Mouse (Mus musculus): Measurements from ENCODE around the gene Tmem8. TPM values are rescaled to one million over a fixed set of nuclear protein-coding genes. Genes with fewer than 3 reads are reported as not detected.
"Not testable (repeated sequence)": the region's sequence is repeated elsewhere in the genome, so short reads cannot be mapped to it uniquely, and the experiment has no call there.

Tmem8 gene
- total RNA-seq (2015; ENCODE audit: low replicate concordance) (13.0 and 13.8 TPM in 2 replicates), total RNA-seq (2017; ENCODE audit: low replicate concordance) (6.7 and 8.9 TPM in 2 replicates)

GRCm38 (mm10) chr17:26113181-26113948, at the start of gene Tmem8:
TSS of gene Tmem8 (plus strand) at chr17:26113299.
- peak; percentile 90 for ATAC-seq (replicated peaks; ENCODE audit: low FRiP score, poor library complexity, severe bottlenecking)

GRCm38 (mm10) chr17:26064916-26065315, 48.2 kb upstream of the Tmem8 start:
- no peak for ATAC-seq (replicated peaks; ENCODE audit: low FRiP score, poor library complexity, severe bottlenecking)

- no peak for ATAC-seq (replicated peaks; ENCODE audit: low FRiP score, poor library complexity, severe bottlenecking)
Observed at GRCm38 (mm10) chr17:26066488-26067020, 46.5 kb upstream of the Tmem8 start.

- ATAC-seq (replicated peaks; ENCODE audit: low FRiP score, poor library complexity, severe bottlenecking) = no peak
Observed at GRCm38 (mm10) chr17:26068024-26068830, 44.9 kb upstream of the Tmem8 start.

- peak; percentile 76 for ATAC-seq (replicated peaks; ENCODE audit: low FRiP score, poor library complexity, severe bottlenecking)
Observed at GRCm38 (mm10) chr17:26068831-26069739, 44.0 kb upstream of the Tmem8 start, which contains the start of gene Rab11fip3. TSS of gene Rab11fip3 (minus strand) at chr17:26069555.

GRCm38 (mm10) chr17:26070136-26070535, 43.0 kb upstream of the Tmem8 start:
- ATAC-seq (replicated peaks; ENCODE audit: low FRiP score, poor library complexity, severe bottlenecking) = no peak

- ATAC-seq (replicated peaks; ENCODE audit: low FRiP score, poor library complexity, severe bottlenecking) = no peak
Observed at GRCm38 (mm10) chr17:26075246-26075645, 37.9 kb upstream of the Tmem8 start.

GRCm38 (mm10) chr17:26078851-26079250, 34.2 kb upstream of the Tmem8 start:
- ATAC-seq (replicated peaks; ENCODE audit: low FRiP score, poor library complexity, severe bottlenecking) = no peak

- no peak for ATAC-seq (replicated peaks; ENCODE audit: low FRiP score, poor library complexity, severe bottlenecking)
Observed at GRCm38 (mm10) chr17:26080867-26081266, 32.2 kb upstream of the Tmem8 start.

GRCm38 (mm10) chr17:26087059-26087564, 26.0 kb upstream of the Tmem8 start:
- no peak for ATAC-seq (replicated peaks; ENCODE audit: low FRiP score, poor library complexity, severe bottlenecking)

- ATAC-seq (replicated peaks; ENCODE audit: low FRiP score, poor library complexity, severe bottlenecking) = peak; percentile 83
Observed at GRCm38 (mm10) chr17:26089905-26090632, 23.0 kb upstream of the Tmem8 start, which contains the start of gene Decr2. TSS of gene Decr2 (minus strand) at chr17:26090337.

- no peak for ATAC-seq (replicated peaks; ENCODE audit: low FRiP score, poor library complexity, severe bottlenecking)
Observed at GRCm38 (mm10) chr17:26094531-26095110, 18.5 kb upstream of the Tmem8 start.

GRCm38 (mm10) chr17:26095121-26095740, 17.9 kb upstream of the Tmem8 start, which contains the start of gene Nme4:
TSS of gene Nme4 (minus strand) at chr17:26095602.
- peak; percentile 79 for ATAC-seq (replicated peaks; ENCODE audit: low FRiP score, poor library complexity, severe bottlenecking)

- ATAC-seq (replicated peaks; ENCODE audit: low FRiP score, poor library complexity, severe bottlenecking) = no peak
Observed at GRCm38 (mm10) chr17:26098461-26098860, 14.6 kb upstream of the Tmem8 start.

GRCm38 (mm10) chr17:26099316-26099715, 13.8 kb upstream of the Tmem8 start:
- not testable (repeated sequence) for ATAC-seq (replicated peaks; ENCODE audit: low FRiP score, poor library complexity, severe bottlenecking)

- no peak for ATAC-seq (replicated peaks; ENCODE audit: low FRiP score, poor library complexity, severe bottlenecking)
Observed at GRCm38 (mm10) chr17:26100166-26100565, 12.9 kb upstream of the Tmem8 start.

- no peak for ATAC-seq (replicated peaks; ENCODE audit: low FRiP score, poor library complexity, severe bottlenecking)
Observed at GRCm38 (mm10) chr17:26101478-26101877, 11.6 kb upstream of the Tmem8 start.

GRCm38 (mm10) chr17:26105619-26106018, 7.5 kb upstream of the Tmem8 start:
- ATAC-seq (replicated peaks; ENCODE audit: low FRiP score, poor library complexity, severe bottlenecking) = no peak
